Mouse (Mus musculus): ENCODE measurements at regions not wholly inside any gene's neighbourhood (a gene's known extent, or its start where the extent isn't known, plus 50 kb on each side); places are given as distances from the start of the nearest gene placed in this dataset.
A peak's percentile ranks its signal among the peaks of the same experiment; 100 is the strongest.

GRCm38 (mm10) chr4:122781717-122782116 is 54.3 kb upstream of the Ppt1 start:
- peak; percentile 4 for DNase-seq (ENCODE audit: low read depth, low spot score)
